Mouse (Mus musculus) lung, embryonic 16.5 days (tissue): Measurements from ENCODE around the gene Arid1b. TPM values are rescaled to one million over a fixed set of nuclear protein-coding genes. Genes with fewer than 3 reads are reported as not detected.
A peak's percentile ranks its signal among the peaks of the same experiment; 100 is the strongest.

Experiments
- ATAC-seq: fragments of 200-750 bp; cut with Nextera tagmentation; 2 replicates; pipeline ENCODE4 v1.8.0; 2017; ENCODE audit warnings: low read depth, mild to moderate bottlenecking, moderate library complexity
- H3K27ac ChIP-seq: fragments of 300-500 bp; sonication (generic); 2 replicates; pipeline ENCODE4 v1.5.1; 2014; ENCODE audit warnings: mild to moderate bottlenecking, control low read depth, low read length
- H3K27me3 ChIP-seq: fragments of 300-500 bp; sonication (generic); 2 replicates; pipeline ENCODE4 v1.6.1; 2014; ENCODE audit warnings: low read depth, low read length, mixed read lengths; ENCODE audit not compliant: control insufficient read depth, insufficient read depth
- H3K36me3 ChIP-seq: fragments of 300-500 bp; sonication (generic); 2 replicates; pipeline ENCODE4 v1.6.1; 2014; ENCODE audit warnings: low read length; ENCODE audit not compliant: control insufficient read depth, insufficient read depth
- H3K4me1 ChIP-seq: fragments of 300-500 bp; sonication (generic); replicated peaks from 2 replicates; pipeline ENCODE4 v1.6.1; 2014; ENCODE audit warnings: low read length, mixed read lengths; ENCODE audit not compliant: control insufficient read depth, insufficient read depth
- H3K4me2 ChIP-seq: fragments of 300-500 bp; sonication (generic); 2 replicates; pipeline ENCODE4 v1.6.1; 2014; ENCODE audit warnings: low read depth, low read length, control low read depth
- H3K4me3 ChIP-seq: fragments of 300-500 bp; sonication (generic); 2 replicates; pipeline ENCODE4 v1.5.1; 2014; ENCODE audit warnings: mild to moderate bottlenecking, low read length, control low read depth
- H3K9ac ChIP-seq: fragments of 300-500 bp; sonication (generic); 2 replicates; pipeline ENCODE4 v1.6.1; 2014; ENCODE audit warnings: low read length, control low read depth
- H3K9me3 ChIP-seq: fragments of 300-500 bp; sonication (generic); 2 replicates; pipeline ENCODE4 v1.6.1; 2016; ENCODE audit warnings: low read length; ENCODE audit not compliant: control insufficient read depth
- WGBS: fragments of 180-500 bp; shearing (Covaris S2); extraction: QIAGEN DNeasy Blood & Tissue Kit; methylation state at CpG from one replicate; pipeline ENCODE4 v1.1.7; 2014; 5-methylcytosine and 5-hydroxymethylcytosine counted together
- polyA plus RNA-seq: library from polyadenylated mRNA; unstranded; fragments of >200 nt; fragmentation: Nextera tagmentation; extraction: Ambion mirVana; gene quantifications from 2 replicates; pipeline ENCODE4 v1.2.1, GENCODE M21; 2015

Gene Arid1b
- polyA plus RNA-seq, 1 experiment from 2014 or later: 10.2 TPM

DNA sequence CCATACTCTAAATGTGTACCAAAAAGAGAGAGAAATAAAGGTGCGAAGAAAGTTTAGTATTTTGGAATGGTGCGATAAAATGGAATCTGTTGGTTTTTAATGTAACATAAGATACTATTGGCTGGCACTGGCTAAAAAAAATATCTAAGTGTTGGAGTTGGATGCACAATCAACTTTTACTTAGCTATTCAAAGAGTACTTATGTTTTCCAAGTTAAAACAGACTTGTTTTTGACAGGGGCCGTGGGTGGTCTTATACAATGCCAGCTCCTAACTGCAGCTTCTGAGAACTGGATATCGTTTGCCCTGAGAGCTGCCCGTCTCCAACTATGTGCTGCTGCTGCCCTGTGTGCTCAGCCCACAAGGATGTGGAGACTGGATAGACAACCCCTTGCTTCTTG lies 351.7 kb downstream of the Arid1b start:
- Histone ChIP-seq H3K4me2 (no peak overlapping the region), H3K36me3 (peaks cover 19% of the 10 kb centered on the region), H3K4me1 (no peaks in the 10 kb centered on the region), H3K4me3 (no peak overlapping the region), H3K9ac (no peak overlapping the region), H3K27me3 (no peaks in the 10 kb centered on the region), H3K9me3 (no peaks in the 10 kb centered on the region), H3K27ac (no peak overlapping the region)
- ATAC-seq: no peak
- 89% methylated on average over 5 of the region's 5 CpGs for WGBS

DNA sequence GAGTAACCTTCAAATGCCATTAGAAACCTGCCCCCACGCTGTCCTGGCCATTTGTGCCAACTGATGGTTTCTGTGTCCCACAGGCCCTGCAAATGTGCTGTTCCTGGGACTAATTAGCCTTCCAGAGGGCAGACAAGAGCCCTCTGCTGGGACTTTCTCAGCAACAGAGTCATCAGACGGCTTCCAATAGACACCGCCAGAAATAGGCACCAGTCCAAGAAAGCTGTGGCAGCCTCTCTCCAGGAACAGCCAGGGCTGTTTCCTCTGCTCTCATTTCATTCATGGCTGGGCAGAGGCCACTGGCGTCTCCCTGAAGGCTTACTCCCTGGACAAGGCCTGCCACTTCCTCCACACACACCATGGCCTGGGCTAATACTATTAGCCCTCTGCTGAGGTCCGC lies 358.8 kb downstream of the Arid1b start:
- no peak overlapping the region for H3K27ac ChIP-seq
- no peaks in the 10 kb centered on the region for H3K27me3 ChIP-seq
- ATAC-seq: peak; percentile 83
- H3K4me3 ChIP-seq: no peak overlapping the region
- 0 out of 2 replicates have a peak, but pooled peaks cover 2% of the 10 kb centered on the region for H3K4me1 ChIP-seq
- no peak overlapping the region for H3K4me2 ChIP-seq
- no peak overlapping the region for H3K9ac ChIP-seq
- H3K9me3 ChIP-seq: no peaks in the 10 kb centered on the region
- H3K36me3 ChIP-seq: no peaks in the 10 kb centered on the region
- 34% methylated on average over 5 of the region's 5 CpGs for WGBS

DNA sequence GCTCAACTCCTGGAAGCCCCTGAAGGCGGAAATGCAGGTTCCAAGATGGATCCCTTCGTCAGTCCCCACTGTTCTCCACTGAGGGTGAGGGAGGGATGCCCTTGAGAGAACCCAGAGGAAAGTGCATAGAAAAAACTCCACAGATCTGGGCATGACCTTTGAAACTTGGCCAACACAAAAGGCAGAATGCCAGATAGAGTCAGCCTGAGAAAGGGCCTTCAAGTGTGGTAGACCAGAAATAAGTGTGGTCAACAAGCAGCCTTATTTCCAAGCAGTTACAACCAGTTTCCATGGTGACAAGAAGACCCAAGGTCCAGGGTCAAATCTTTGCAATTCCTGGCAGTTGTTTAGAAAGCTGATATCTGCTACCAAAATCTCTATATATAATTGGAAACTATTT lies 366.6 kb downstream of the Arid1b start:
- no peak overlapping the region for H3K9ac ChIP-seq
- H3K27me3 ChIP-seq: no peaks in the 10 kb centered on the region
- WGBS: 79% methylated on average over 2 of the region's 2 CpGs
- no peak for ATAC-seq
- no peaks in the 10 kb centered on the region for H3K9me3 ChIP-seq
- H3K4me1 ChIP-seq: no peaks in the 10 kb centered on the region
- no peak overlapping the region for H3K4me3 ChIP-seq
- no peak overlapping the region for H3K4me2 ChIP-seq
- no peak overlapping the region for H3K27ac ChIP-seq
- H3K36me3 ChIP-seq: no peaks in the 10 kb centered on the region

DNA sequence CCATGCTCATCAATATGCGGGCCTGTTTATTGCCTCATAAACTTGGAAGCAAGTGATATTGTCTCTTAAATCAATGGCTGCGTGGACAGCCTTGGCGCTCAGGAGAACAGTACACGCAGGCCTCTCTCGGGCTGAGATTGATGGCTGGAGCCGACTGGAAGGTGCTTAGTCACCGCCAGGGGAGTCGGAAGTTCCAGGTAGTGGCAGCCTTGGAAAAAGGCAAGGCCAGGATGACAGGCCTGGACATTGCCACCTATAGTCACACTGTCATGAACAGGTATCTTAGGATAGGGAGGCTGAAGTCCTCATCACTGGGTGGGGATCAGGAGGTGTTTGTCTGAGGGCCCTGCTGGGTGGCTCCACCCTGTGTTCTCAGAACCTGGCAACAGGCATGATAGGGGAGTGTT lies 371.9 kb downstream of the Arid1b start:
- Histone ChIP-seq H3K27ac (no peak overlapping the region), H3K27me3 (no peaks in the 10 kb centered on the region), H3K9me3 (peaks cover 2% of the 10 kb centered on the region; the same call in 1 of the 2 replicates), H3K4me2 (no peak overlapping the region), H3K4me1 (no peaks in the 10 kb centered on the region), H3K9ac (no peak overlapping the region), H3K4me3 (no peak overlapping the region), H3K36me3 (no peaks in the 10 kb centered on the region)
- no peak for ATAC-seq
- 62% methylated on average over 8 of the region's 8 CpGs for WGBS

DNA sequence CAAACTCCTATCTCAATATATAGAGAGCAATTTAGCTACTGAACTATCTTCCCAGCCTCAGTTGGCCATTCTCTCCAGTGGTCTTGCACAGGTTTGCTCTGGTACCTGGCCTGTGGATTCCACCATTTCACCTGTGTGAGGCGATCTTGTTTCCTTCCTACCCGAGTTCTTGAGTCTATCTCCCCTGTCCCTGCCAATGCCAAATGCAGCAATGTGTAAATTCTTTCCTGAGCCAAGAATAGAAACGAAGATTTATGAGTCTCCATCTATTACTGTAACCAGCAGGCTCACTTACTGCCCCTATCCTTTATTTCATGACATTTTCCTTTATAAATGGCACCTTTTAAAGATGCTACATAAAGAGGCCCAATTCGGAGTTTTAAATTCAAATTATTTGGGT lies 376.9 kb downstream of the Arid1b start:
- 72% methylated on average over 4 of the region's 4 CpGs for WGBS

DNA sequence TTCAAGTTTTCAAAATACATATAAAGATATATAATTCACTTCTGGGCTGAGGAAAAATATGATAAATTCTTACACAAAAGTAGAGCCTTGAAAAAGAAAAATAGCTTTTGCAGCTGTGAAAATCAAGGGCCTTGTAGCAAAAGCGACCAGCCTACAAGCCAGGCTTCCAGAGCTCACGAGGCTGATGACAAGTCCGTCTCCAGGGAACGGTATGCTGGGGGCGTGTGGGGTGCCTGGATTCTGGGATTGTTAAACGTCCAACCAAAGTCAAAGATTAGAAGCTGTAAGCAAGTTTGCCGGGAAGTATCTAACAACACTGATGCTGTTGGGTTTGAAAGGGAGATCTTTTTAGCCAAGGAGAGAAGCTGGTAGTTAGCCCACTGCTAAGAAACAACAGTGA lies 377.4 kb downstream of the Arid1b start:
- Histone ChIP-seq H3K4me1 (no peaks in the 10 kb centered on the region), H3K9me3 (peaks cover 2% of the 10 kb centered on the region; the same call in 1 of the 2 replicates), H3K27me3 (no peaks in the 10 kb centered on the region), H3K9ac (no peak overlapping the region), H3K36me3 (no peaks in the 10 kb centered on the region), H3K4me3 (no peak overlapping the region), H3K4me2 (no peak overlapping the region), H3K27ac (no peak overlapping the region)
- 62% methylated on average over 7 of the region's 7 CpGs for WGBS
- no peak for ATAC-seq

More for the DNA sequence above, 376.9 kb downstream of the Arid1b start:
- Histone ChIP-seq H3K4me1 (no peaks in the 10 kb centered on the region), H3K27me3 (no peaks in the 10 kb centered on the region), H3K4me2 (no peak overlapping the region), H3K9ac (no peak overlapping the region), H3K27ac (no peak overlapping the region), H3K4me3 (no peak overlapping the region), H3K9me3 (peaks cover 2% of the 10 kb centered on the region; the same call in 1 of the 2 replicates), H3K36me3 (no peaks in the 10 kb centered on the region)
- ATAC-seq: no peak

DNA sequence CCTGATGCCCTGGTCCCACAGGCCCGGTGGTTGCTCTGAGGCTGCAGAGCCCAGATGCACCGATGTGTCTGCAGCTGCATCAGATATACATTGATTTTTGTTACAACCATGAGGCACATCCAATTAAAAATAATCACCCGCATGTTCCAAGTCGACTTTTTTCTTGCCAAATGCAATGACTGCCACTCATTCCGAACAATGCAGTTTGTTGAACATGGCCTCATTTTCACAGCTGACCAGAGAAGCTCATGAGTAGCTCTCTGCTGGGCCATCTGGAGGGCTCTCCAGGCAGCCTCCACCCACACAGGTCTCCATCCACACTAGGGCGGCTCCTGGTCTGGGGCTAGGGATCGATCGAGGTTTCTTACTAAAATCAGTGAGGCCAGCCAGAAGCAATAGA lies 378.8 kb downstream of the Arid1b start:
- ATAC-seq: no peak

DNA sequence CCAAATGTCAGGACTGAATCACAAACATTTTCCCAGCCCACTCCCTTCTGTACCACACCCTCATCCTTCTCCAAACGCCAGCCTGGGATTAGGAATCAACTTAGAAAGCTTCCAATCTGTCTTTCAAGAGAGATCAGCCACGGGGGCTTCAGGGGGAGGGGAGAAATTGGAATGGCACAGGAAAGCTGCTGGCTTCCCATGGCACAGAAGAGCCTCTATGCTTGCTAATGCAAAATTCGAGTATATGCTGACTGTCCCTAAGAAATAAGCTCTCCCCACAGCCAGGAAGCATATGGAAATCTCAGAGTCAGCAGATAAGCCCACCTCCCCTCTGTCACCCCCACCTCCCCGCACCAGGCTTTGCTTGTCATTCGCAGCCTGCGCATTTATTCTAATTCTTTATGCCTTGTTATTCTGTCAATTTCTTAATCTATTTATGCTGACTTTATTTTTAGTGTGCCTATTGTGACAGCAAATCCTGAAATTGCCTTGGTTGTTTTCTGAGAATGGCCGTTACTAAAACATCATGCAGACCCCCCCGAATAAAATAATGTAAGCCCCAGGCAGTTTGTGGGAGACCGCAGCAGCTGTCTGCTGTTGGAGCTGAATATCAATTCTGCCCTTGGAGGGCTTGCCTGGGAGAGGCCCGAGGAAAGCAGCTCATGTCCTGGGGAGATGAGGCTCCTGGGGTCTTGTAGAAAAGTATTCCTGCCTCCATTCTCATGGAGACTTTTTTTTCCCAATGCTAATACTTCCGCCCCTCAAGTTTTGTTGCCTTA lies 383.2 kb downstream of the Arid1b start:
- Histone ChIP-seq H3K27me3 (no peaks in the 10 kb centered on the region), H3K27ac (no peak overlapping the region), H3K36me3 (no peaks in the 10 kb centered on the region), H3K9me3 (no peaks in the 10 kb centered on the region), H3K9ac (no peak overlapping the region), H3K4me2 (no peak overlapping the region), H3K4me3 (no peak overlapping the region), H3K4me1 (no peaks in the 10 kb centered on the region; the same call in 1 of the 2 replicates)
- WGBS: 37% methylated on average over 11 of the region's 11 CpGs
- ATAC-seq: no peak

More for the DNA sequence above, 378.8 kb downstream of the Arid1b start:
- H3K27me3 ChIP-seq: no peaks in the 10 kb centered on the region
- no peak overlapping the region for H3K4me2 ChIP-seq
- H3K36me3 ChIP-seq: no peaks in the 10 kb centered on the region
- WGBS: 79% methylated on average over 8 of the region's 8 CpGs
- H3K4me3 ChIP-seq: no peak overlapping the region
- no peak overlapping the region for H3K27ac ChIP-seq
- no peak overlapping the region for H3K9ac ChIP-seq
- peaks cover 2% of the 10 kb centered on the region; the same call in 1 of the 2 replicates for H3K9me3 ChIP-seq
- no peaks in the 10 kb centered on the region; the same call in 1 of the 2 replicates for H3K4me1 ChIP-seq

DNA sequence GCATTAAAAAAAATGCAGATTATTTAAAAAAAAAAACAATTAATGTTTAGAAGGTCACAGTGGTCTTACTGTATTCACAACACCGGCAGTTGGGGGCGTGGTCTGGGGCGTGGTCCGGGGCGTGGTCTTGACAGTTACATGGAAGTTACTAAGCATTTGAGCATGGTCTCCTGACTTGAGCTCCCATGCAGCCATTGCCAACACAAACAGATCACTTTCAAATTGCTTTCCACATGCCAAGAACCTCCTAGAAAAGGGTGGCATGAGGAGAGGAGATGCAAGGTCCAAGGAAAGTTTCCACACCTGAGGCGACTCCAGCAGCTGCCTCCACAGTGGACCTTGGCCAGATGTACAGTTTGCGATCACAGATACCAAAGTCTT lies 383.8 kb downstream of the Arid1b start:
- H3K27ac ChIP-seq: no peak overlapping the region
- no peak for ATAC-seq
- H3K4me2 ChIP-seq: no peak overlapping the region
- H3K9ac ChIP-seq: no peak overlapping the region
- H3K36me3 ChIP-seq: no peaks in the 10 kb centered on the region
- no peaks in the 10 kb centered on the region for H3K9me3 ChIP-seq
- no peaks in the 10 kb centered on the region for H3K27me3 ChIP-seq
- H3K4me1 ChIP-seq: no peaks in the 10 kb centered on the region; the same call in 1 of the 2 replicates
- no peak overlapping the region for H3K4me3 ChIP-seq
- WGBS: 30% methylated on average over 7 of the region's 7 CpGs
